Mouse (Mus musculus): Measurements from ENCODE around the gene Ttc39a. TPM values are rescaled to one million over a fixed set of nuclear protein-coding genes. Genes with fewer than 3 reads are reported as not detected.

Ttc39a gene
- polyA plus RNA-seq, 1 experiment from 2014 or later, result 2.8 TPM

DNA sequence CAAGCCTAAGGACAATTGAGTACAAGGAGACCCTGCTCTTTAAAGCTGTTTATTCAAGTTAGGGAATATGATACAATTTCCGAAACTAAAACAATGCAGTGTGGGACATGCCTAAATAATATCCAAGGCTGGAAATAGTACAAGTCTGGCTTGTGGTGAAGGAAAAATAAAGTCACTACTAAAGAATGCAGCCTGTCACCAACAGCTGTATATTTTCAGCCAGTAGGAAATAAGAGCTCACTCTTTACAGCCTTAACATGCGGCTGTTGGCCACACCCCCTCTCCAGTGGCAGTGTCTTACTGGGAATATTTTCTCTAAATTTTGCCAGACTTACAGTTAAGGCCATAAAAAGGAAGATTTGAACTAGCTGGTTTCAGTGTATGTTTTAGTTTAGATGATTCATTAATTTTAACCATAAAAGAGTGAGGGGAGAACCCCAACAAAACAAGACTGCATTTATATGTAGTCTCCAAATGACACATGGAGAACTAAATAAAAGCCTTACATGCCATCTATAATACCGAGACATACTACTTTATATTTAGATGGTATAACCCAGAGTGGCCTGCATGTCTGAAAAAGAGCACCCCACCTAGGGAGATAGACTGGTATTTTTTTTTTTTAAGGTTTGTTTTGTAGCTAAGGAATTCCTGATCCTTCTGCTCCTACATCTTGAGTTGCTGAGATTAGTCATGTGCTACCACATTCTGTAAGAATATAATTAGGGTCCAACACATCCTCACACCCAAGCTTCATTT, 54.2 kb downstream of the Ttc39a start:
- no peak for ATAC-seq
- Histone ChIP-seq H3K4me1 (ENCODE audit: control insufficient read depth, insufficient read depth, low read length) (no peaks in the 10 kb centered on the region), H3K27me3 (ENCODE audit: control insufficient read depth, insufficient read depth, low read depth, low read length) (no peaks in the 10 kb centered on the region), H3K27ac (ENCODE audit: low read length) (no peak overlapping the region), H3K36me3 (ENCODE audit: control insufficient read depth, insufficient read depth, low read length) (no peaks in the 10 kb centered on the region), H3K9me3 (replicated peaks; ENCODE audit: control insufficient read depth, low read length, poor library complexity, severe bottlenecking) (no peaks in the 10 kb centered on the region), H3K4me3 (ENCODE audit: low read depth, low read length) (no peak overlapping the region), H3K4me2 (ENCODE audit: low read length) (no peak overlapping the region), H3K9ac (ENCODE audit: low read depth, low read length) (no peak overlapping the region)
- 74% methylated on average over 3 of the region's 3 CpGs for WGBS

DNA sequence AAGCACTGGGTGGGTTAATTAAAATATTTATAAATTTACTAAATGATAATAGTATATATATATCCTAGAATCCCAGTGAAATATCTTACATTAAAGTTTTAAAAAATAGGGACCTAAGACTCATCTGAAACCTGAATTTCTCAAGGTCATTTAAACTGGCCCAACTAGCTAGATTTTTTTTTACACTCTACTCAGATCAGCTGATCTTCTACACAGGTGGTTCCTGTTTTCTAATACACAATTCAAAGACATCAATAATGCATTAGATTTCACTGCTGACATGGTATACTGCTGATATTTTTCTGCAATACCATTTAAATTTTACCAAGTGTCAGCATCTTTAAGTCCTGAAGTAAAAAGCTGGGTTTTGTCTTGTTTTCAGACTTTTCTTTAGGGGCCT, 57.5 kb downstream of the Ttc39a start:
- H3K9me3 ChIP-seq (replicated peaks; ENCODE audit: control insufficient read depth, low read length, poor library complexity, severe bottlenecking), result no peaks in the 10 kb centered on the region
- H3K4me3 ChIP-seq (ENCODE audit: low read depth, low read length), result no peak overlapping the region
- no peak overlapping the region for H3K9ac ChIP-seq (ENCODE audit: low read depth, low read length)
- H3K4me1 ChIP-seq (ENCODE audit: control insufficient read depth, insufficient read depth, low read length), result no peaks in the 10 kb centered on the region
- H3K4me2 ChIP-seq (ENCODE audit: low read length), result no peak overlapping the region
- no peaks in the 10 kb centered on the region for H3K27me3 ChIP-seq (ENCODE audit: control insufficient read depth, insufficient read depth, low read depth, low read length)
- ATAC-seq, result no peak
- no peaks in the 10 kb centered on the region for H3K36me3 ChIP-seq (ENCODE audit: control insufficient read depth, insufficient read depth, low read length)
- no peak overlapping the region for H3K27ac ChIP-seq (ENCODE audit: low read length)

DNA sequence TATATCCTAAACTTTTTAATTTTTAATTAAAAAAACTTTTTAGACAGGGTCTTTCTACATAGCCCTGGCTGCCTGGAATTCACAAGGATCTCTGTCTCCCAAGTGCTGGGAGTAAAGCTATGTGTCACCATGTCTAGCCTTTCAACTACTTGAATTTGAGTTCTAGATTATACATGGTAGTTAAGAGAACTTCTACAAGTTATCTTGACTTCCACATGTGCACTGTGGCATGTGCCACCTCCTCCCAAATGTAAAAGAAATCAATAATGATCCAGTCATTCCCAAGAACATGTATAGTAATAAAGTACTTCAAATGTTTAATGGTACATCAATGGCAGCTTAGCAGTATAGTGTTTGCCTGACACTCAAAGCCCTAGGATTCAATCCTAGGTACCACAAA, 61.3 kb downstream of the Ttc39a start:
- H3K4me1 ChIP-seq (ENCODE audit: control insufficient read depth, insufficient read depth, low read length), result peaks cover 5% of the 10 kb centered on the region
- H3K4me3 ChIP-seq (ENCODE audit: low read depth, low read length), result no peak overlapping the region
- H3K36me3 ChIP-seq (ENCODE audit: control insufficient read depth, insufficient read depth, low read length), result 0 out of 2 replicates have a peak, but pooled peaks cover 3% of the 10 kb centered on the region
- H3K9ac ChIP-seq (ENCODE audit: low read depth, low read length), result no peak overlapping the region
- H3K27ac ChIP-seq (ENCODE audit: low read length), result no peak overlapping the region
- H3K27me3 ChIP-seq (ENCODE audit: control insufficient read depth, insufficient read depth, low read depth, low read length), result no peaks in the 10 kb centered on the region
- H3K9me3 ChIP-seq (replicated peaks; ENCODE audit: control insufficient read depth, low read length, poor library complexity, severe bottlenecking), result no peaks in the 10 kb centered on the region
- ATAC-seq, result no peak
- H3K4me2 ChIP-seq (ENCODE audit: low read length), result no peak overlapping the region

DNA sequence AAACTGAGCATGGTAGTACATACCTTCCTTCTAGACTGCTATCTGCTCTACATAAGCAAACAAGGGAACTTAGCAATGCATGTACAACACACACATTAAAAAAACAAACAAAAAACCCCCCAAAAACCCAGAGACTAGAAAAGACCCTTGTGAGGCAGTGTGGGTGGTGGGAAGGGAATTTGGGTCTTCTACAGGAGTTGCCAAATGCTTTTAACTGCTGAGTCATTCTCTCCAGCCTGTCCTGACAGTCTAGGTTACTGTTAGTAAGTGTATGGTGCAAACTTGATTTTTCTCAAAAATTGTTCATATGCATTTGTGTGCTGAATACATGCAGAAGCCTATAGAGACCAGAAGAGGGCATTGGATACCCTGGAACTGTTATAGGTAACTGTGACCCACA, 65.2 kb downstream of the Ttc39a start:
- Histone ChIP-seq H3K4me3 (ENCODE audit: low read depth, low read length) (no peak overlapping the region), H3K9me3 (replicated peaks; ENCODE audit: control insufficient read depth, low read length, poor library complexity, severe bottlenecking) (no peaks in the 10 kb centered on the region), H3K27ac (ENCODE audit: low read length) (no peak overlapping the region), H3K4me1 (ENCODE audit: control insufficient read depth, insufficient read depth, low read length) (peaks cover 20% of the 10 kb centered on the region), H3K36me3 (ENCODE audit: control insufficient read depth, insufficient read depth, low read length) (0 out of 2 replicates have a peak, but pooled peaks cover 6% of the 10 kb centered on the region), H3K9ac (ENCODE audit: low read depth, low read length) (no peak overlapping the region), H3K4me2 (ENCODE audit: low read length) (no peak overlapping the region), H3K27me3 (ENCODE audit: control insufficient read depth, insufficient read depth, low read depth, low read length) (no peaks in the 10 kb centered on the region)
- no peak for ATAC-seq

DNA sequence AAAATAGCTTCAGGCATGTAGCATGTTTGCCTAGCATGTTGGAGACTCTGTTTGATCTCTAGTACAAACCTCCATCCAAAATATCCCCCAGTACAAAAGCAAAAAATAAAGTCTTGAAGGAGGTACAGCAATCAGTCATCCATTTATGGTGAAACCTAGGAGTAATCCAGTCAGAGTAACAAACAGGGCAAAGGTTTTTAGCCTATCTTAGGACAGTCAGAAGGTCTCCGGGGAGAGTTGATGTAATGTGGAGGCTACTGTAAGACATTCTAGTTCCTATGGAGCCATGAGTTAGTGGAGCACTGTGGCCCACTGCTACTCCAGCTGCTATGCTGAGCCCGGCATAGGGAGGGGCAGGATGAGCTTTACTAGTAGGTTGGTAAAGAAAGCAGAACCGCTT, 66.1 kb downstream of the Ttc39a start:
- H3K27me3 ChIP-seq (ENCODE audit: control insufficient read depth, insufficient read depth, low read depth, low read length), result no peaks in the 10 kb centered on the region
- no peak overlapping the region for H3K4me2 ChIP-seq (ENCODE audit: low read length)
- 90% methylated on average over 3 of the region's 3 CpGs for WGBS
- no peak overlapping the region for H3K4me3 ChIP-seq (ENCODE audit: low read depth, low read length)
- no peak overlapping the region for H3K9ac ChIP-seq (ENCODE audit: low read depth, low read length)
- peaks cover 20% of the 10 kb centered on the region for H3K4me1 ChIP-seq (ENCODE audit: control insufficient read depth, insufficient read depth, low read length)
- ATAC-seq, result no peak
- no peak overlapping the region for H3K27ac ChIP-seq (ENCODE audit: low read length)
- H3K36me3 ChIP-seq (ENCODE audit: control insufficient read depth, insufficient read depth, low read length), result 0 out of 2 replicates have a peak, but pooled peaks cover 6% of the 10 kb centered on the region
- H3K9me3 ChIP-seq (replicated peaks; ENCODE audit: control insufficient read depth, low read length, poor library complexity, severe bottlenecking), result no peaks in the 10 kb centered on the region

DNA sequence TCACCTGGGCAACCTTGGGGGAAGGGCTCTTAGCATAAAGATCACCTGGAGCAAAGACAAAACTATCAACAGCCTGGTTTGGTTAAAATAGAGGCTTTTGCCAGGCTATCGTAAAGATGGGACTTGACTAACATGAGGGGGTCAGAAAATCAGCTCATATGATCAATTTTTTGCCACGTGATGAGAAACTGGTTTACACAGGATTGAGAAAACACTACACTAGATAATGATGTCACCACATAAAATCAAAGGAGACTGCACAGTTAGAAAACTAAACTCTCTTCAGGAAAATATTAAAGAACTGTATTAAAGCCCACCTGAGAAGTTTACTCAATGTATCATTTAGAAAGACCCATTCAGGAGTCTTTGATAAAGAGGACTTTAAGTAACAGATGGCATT, 68.7 kb downstream of the Ttc39a start:
- Histone ChIP-seq H3K9me3 (replicated peaks; ENCODE audit: control insufficient read depth, low read length, poor library complexity, severe bottlenecking) (no peaks in the 10 kb centered on the region), H3K4me1 (ENCODE audit: control insufficient read depth, insufficient read depth, low read length) (peaks cover 19% of the 10 kb centered on the region), H3K27ac (ENCODE audit: low read length) (no peak overlapping the region), H3K4me2 (ENCODE audit: low read length) (peak overlapping the region; percentile 63), H3K9ac (ENCODE audit: low read depth, low read length) (0 out of 2 replicates have a peak overlapping the region, but pooled peaks have one; percentile 5), H3K4me3 (ENCODE audit: low read depth, low read length) (peak overlapping the region; percentile 97), H3K27me3 (ENCODE audit: control insufficient read depth, insufficient read depth, low read depth, low read length) (no peaks in the 10 kb centered on the region), H3K36me3 (ENCODE audit: control insufficient read depth, insufficient read depth, low read length) (0 out of 2 replicates have a peak, but pooled peaks cover 6% of the 10 kb centered on the region)
- 54% methylated on average over 2 of the region's 2 CpGs for WGBS
- no peak for ATAC-seq

DNA sequence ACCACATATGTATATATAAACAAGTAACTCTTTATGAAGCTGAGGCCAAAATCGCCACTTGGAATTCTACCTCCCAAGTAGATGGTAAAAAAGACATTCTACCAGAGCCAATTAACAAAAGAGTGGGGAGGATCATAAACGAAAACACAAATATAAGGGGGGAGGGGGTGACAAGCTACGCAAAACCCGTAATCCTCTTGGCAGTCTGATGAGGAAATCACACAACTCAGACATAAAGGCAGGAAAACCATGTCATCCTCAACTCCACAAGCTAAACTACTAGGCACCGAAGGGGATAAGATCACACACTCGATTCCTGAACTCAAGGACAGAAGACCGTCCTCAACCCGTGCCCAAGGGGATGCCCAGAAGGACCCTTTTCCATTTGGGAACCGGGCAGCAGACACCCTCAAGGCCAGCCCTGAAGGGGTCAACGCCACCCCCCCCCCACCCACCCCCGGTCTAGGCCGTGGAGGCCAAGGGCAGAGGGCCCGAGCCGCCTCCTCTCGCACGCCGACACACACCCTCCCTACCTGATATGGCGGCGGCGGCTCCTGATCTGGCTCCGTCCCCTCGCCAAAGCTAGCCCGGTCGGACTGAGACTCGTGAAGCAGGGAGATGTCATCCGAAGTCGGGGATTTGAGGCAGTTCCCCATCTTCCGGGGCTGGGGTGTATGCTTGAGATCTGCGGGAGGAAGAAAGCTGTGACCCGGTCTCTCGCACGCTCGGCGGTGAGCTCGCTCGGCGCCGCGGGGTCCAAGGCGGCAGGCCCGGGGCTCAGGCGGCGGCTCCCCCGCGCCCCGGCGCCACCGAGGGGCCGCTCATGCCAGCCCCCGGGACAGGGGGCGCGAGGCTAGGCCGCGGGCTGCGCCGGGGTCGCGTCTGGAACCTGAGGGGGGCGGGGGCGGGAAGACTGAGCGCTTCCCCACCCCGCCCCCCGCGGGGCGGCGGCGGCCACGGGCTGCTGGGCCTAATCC, 69.4 kb downstream of the Ttc39a start:
- under 1% methylated on average over 56 of the region's 68 CpGs for WGBS
- Histone ChIP-seq H3K27me3 (ENCODE audit: control insufficient read depth, insufficient read depth, low read depth, low read length) (no peaks in the 10 kb centered on the region), H3K27ac (ENCODE audit: low read length) (peak overlapping the region; percentile 95), H3K36me3 (ENCODE audit: control insufficient read depth, insufficient read depth, low read length) (0 out of 2 replicates have a peak, but pooled peaks cover 6% of the 10 kb centered on the region), H3K4me2 (ENCODE audit: low read length) (peak overlapping the region; percentile 63), H3K4me1 (ENCODE audit: control insufficient read depth, insufficient read depth, low read length) (peaks cover 18% of the 10 kb centered on the region), H3K4me3 (ENCODE audit: low read depth, low read length) (peak overlapping the region; percentile 97), H3K9ac (ENCODE audit: low read depth, low read length) (peak overlapping the region; percentile 99), H3K9me3 (replicated peaks; ENCODE audit: control insufficient read depth, low read length, poor library complexity, severe bottlenecking) (no peaks in the 10 kb centered on the region)
- peak; percentile 85 for ATAC-seq

DNA sequence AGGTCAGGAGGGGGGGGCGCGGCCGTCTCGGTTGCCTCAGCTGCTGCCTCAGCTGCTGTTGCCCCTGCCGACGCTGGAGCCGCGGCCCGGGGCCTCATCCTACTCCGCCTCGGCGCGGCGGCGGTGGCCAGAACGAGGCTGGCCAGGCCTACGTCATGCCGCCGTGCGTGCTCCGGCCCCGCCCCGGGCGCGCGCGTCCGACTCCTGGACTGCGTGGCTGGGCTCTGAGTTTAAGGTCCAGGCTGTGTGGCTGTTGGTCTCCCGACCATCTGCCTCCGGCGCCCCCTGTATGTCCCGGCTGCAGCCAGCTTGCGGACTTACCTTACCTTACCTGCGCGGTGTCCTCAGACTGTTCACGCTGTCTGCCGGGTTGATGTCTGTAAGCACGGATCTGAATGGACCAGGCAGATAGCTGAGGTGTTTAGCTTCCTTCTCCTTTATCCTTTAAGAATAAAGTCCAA, 70.2 kb downstream of the Ttc39a start:
- Histone ChIP-seq H3K36me3 (ENCODE audit: control insufficient read depth, insufficient read depth, low read length) (0 out of 2 replicates have a peak, but pooled peaks cover 6% of the 10 kb centered on the region), H3K27ac (ENCODE audit: low read length) (peak overlapping the region; percentile 95), H3K9me3 (replicated peaks; ENCODE audit: control insufficient read depth, low read length, poor library complexity, severe bottlenecking) (no peaks in the 10 kb centered on the region), H3K4me1 (ENCODE audit: control insufficient read depth, insufficient read depth, low read length) (peaks cover 18% of the 10 kb centered on the region), H3K4me3 (ENCODE audit: low read depth, low read length) (peak overlapping the region; percentile 97), H3K9ac (ENCODE audit: low read depth, low read length) (peak overlapping the region; percentile 99), H3K27me3 (ENCODE audit: control insufficient read depth, insufficient read depth, low read depth, low read length) (no peaks in the 10 kb centered on the region), H3K4me2 (ENCODE audit: low read length) (peak overlapping the region; percentile 63)
- ATAC-seq, result peak; percentile 99
- WGBS, result 0% methylated on average over 30 of the region's 39 CpGs
